Mouse (Mus musculus) frontal cortex, postnatal 36 days (tissue): Measurements from ENCODE around the gene Aldh1a2.

Experiments used
- DNase-seq, 2 experiments: peaks; one replicate each; pipeline ENCODE4 v3.0.0; 2022; ENCODE audit warnings: low spot score in 2 of 2

Gene Aldh1a2

DNA sequence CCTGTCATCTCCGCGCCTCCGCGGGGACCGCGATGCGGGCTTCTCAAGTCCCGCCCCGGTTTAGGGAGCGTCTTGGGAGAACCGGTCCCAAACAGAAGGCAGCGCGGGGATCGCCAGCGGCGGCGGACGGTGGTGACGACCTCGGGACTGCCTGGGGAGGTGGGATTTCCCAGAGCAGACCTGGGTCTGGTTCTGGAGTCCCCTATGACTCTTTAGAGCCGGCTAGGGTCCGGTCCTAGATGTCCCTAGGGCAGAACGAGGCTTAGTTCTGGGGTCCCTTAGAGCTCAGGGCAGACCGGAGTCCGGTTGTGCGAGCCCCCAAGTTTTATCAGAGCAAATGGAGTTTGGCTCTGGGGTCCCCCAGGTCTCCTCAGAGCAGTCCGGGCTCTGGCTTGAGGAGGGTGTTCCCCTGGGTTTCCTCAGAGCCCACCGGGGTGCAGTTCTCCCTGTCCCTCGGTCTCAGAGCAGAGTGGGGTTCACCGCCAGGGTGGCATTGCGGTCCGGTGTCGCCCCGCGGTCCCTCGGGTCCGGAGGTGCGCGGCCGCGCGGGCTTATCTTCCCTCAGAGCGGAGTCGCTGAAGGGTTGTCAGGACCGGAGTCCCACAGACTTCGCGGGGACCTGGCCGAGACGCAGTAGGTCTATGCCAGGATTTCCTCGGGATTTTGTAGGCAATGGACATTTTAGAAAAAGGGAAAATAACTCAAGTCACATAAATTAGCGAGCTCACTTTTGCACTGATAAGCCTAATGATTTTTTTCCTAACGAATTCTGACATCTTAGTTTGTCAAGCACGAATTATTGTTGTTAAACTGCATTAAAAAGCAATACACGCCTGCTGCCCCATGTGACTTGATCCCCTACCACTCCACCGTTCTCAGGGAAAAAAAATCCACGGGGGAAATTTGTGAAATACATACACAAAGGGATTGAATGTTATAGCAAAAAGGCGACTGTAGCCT is 727 bp downstream of the Aldh1a2 start:
- no peak for DNase-seq

DNA sequence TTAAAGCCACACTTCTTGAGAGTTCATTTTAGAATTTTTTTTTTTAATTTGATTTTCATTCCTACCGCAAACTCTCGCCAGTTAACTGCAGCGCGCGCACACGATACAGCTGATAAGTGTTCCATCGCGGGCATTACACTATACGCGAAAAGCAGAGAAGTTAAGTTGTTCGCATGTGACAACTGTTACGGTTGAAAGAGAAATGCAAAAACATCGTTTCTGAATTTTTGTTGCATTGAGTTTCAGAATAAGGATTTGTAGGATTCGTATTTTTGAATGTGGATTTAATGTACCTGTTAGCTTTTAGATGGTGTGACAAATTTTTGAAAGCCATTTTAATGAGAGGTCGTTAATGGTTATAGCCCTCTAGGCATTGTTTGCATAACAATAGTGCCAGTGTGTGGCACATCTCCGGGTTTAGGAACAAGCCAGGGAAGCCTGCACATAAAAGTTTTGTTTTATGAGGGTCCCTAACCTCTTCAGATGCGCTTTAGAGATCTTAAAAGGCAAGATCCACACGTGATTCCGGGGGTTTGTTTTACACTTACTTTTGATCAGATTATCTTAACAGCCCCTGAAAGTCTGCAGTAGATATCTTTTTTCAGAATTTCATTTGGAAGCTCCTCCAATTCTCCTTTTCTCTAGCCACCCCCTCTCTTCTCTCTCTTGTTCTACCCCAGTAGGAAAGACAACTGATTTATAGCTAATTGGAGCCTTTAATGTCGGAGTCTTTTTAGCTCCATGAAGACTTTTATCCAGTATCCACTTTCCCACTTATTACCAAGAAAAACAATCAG is 1.6 kb downstream of the Aldh1a2 start:
- no peak for DNase-seq

DNA sequence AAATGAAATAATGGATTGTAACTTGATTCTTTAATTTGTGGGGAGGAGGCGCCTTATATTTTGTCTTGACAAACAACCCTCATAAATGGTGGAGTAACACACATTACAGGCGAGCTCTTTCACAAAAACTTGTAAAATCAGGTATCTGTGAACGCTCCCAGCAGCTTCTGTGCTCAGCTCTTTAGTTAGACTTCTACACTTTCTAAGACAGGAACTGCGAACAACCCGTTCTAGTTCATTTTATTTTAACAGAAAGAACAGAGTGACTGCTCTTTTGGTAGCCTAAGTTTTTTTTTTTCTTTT is 2.2 kb downstream of the Aldh1a2 start:
- no peak for DNase-seq

DNA sequence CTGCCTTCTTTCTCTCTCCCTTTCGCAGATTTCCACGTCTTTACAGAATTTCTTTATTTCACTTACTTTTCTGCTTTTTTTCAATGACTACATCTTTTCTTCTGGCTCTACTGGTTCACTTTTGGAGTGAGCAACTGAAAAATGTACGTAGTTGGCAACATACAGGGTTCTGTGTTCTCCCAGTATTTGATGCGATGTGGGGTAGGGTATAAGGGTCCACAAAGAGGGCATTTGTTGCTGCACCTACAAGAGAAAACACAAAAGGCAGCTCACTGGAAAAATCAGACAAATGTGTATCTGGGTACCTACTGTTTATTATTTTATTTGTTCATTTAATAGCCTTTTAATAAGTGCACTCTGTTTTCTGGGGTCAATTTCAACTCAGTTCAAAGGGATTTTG is 3.6 kb downstream of the Aldh1a2 start:
- DNase-seq = no peak

DNA sequence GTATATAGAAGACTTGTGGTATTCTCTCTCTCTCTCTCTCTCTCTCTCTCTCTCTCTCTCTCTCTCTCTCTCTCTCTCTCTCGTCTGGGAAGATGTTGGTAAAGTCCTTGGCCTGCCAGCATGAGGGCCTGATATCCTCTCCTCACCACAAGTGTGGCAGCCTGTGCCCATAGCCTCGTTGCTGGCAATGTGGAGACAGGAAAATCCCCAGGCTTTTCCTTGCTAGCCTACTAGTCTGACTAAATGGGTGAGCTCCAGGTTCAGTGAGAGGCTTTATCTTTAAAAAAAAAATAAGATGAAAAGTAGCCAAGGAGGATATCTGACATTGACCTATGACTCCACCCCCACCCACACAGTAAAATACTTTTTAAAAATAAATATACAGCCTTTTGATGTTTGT is 4.8 kb downstream of the Aldh1a2 start:
- no peak for DNase-seq

DNA sequence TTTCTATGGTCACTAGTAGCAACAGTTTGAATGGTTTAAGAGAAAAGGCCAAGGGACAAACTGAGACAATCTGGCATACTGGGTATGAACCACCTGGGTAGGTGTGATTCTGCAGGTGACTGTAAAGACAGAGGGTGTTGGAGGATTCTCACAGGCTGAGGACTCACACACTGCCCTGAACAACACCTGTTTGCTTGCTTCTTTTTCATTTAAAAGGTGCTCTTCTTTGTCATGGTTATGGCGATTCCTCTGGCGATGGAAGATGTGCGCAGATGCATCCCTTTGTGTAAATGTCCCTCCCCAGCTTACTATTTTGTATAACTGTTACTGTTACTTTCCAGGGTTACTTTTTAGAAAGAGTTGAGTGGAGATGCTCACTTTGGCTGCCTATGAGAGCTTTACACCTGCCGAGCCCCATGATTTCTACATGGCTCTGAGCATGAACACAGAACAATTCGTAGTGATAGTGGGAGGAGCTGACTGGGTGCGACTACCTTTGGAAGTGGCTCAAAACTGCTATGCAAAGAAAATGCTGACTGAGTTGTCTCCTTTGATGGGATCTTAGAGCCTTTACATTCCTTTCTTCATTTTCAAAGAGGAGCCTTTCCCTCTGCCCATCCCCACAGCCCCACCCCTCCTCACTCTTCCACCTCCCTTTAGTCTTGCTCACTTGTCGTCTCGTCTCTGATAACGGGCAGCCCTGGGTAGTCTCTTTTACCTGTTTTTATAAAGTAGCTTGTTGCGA is 11.8 kb downstream of the Aldh1a2 start:
- DNase-seq = no peak

DNA sequence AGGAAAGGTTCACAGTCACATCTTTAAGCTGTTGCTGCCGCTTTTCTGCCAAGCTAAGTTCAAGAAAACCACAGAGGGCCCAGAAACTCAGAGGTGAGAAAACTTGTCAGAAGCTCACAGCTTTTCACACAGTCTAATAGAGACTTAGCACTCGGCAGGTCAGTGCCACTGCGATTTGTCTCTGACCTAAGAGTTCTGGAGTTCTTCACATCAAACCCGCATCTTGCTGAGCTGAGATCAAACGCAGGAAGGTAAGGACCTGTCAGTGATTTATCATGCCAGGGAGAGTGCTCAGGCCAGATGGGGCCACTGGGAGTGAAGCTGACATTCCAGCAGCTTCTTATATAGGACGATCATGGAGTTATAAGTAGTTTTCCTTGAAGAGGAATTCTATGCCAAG is 14.4 kb downstream of the Aldh1a2 start:
- DNase-seq = no peak

DNA sequence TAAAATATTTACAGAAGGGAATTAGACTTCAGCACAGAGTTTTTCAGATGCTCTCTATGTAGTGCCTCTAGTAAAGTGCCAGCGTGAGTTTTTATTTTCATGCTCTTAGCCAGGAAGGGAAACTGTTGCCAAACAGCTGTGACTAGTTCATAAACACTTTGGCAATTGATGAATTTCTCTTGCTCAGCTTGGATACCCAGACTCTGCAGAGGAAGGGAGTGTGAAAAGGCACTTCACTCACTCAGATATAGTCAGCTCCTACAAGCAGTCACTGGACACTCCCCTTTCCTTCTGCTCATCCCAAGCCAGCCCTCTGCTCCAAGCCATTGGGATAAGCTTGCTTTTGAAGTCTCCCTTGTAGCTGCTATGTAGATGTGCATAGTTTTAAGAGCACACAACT is 21.0 kb downstream of the Aldh1a2 start:
- no peak for DNase-seq

DNA sequence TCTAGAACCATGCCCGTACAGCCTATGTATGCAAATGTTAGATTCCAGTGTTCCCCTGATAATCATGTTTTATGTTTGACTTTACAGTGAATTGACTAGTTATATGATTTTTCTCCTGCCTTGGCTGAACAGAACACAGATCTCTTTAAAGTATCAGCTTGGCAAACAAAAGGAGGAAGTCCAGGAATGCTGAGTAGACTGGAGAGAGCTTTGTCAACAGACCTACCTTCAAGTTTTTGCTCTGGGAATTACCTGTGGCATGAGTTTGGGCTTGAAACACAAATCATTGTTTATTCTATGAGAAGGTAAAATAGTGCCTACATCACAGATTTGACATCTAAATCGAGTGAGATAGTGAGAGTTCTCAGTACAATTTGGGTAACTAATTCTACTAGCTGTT is 24.3 kb downstream of the Aldh1a2 start:
- no peak for DNase-seq

DNA sequence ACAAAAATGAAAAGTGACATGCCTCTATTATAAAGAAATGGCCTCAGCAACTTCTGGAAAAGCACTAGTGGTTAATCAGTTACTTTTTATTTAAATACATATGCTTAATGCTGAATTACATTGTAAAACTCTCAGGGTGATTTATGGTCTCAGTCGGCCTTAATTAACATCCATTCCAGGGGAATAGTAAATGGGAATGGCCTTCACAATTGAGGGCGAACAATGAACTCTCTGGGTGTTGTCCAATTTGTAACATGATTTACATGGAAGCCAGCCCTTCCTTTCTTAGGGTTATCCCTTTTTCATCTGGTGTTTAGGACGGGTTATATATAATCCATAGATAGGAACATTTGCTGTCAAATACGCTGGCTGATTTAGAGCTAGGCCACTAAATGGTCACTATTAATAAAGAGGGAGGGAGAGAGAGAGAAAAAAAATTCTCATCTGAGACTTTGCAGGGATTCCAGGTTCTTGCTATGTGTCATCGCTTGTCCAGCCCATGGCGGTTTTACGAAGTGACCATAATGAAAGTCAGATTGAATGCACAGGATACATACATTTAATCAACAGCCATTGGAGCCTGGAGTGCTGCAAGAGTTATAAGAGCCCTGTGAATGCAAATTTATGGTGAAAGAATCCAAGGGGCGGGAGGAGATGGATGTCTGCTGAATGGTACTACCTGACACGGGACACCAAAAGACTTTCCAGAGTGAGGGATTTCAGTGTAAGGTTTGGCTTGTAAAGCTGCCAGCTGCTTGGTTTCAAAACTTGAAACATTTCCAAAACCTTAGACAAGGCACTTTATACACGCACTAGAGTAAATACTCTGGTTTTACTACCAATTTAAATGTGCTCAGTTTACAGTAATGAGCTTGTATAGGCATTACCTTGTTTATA is 26.2 kb downstream of the Aldh1a2 start:
- DNase-seq = no peak

DNA sequence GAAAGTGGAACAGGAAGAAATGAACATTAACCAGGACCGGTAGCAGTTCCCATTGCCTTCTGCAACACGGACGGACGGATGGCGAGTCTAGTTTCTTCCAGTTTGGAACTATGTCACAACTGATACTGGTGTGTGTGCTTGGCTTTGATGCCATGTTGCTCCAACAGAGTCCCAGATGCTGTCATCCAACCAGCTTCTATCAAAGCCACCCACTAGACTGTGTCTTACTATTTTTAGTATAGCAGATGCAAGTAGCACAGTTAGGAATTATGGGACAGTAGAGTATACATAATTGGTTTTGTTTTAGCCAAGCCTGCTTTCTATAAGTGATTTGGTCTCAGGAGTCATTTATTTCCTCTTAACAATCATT is 26.8 kb downstream of the Aldh1a2 start:
- DNase-seq = no peak

DNA sequence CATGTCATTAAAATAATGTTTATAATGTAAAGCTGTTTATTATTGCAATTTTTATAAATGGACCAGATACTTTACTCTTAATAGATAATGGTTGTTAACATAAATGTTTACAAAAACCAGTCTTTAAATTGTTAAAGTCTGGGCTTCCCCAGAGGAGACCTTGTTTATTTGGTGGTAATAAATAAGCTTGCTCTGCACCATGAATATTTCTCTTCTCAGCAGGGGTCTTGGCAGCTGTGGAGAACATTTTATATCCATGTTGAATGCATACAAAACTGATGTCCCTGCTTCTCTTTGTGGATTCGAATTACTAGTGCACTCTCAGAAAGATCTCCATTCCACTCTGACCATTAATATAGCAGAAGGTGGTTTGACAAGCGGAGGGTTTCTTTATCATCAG is 38.8 kb downstream of the Aldh1a2 start:
- no peak for DNase-seq

DNA sequence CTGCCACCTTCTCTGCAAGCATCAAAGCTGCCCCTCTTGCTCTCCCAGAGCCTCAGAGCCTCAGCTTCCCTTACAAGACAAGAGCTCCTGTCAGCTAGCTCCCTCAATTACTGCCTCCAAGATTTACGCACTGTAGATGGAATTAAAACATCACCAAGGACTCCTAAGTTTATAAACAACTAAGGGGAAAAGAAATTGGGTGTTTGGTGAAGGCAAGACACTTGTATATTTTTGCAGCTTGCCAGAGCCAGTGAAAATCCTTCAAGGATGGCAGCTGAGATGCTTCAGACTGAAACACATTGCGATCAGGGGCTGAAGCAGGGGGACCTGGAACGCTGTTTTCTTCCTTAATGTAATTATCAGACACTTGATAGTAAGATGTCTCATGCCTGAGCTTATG is 47.1 kb downstream of the Aldh1a2 start:
- DNase-seq = no peak

DNA sequence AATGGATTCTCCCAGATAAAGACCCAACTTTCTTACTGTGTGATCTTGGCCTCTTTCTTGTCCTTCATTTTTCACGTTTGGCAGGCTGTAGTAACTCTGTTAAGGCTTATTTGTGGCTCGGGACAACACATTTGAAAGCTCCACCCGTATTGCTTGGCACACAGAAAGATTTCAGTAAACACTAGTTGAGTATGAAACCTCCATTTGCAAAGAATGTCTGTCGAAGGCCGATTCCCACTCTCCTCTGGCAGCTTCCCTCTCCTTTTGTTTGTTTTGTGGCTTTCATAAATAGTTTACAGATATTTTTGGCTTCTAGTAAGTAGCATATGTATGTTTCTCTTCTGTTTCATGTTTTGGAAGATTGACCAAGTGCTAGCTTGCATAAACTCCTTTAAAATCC is 54.1 kb downstream of the Aldh1a2 start:
- no peak for DNase-seq

DNA sequence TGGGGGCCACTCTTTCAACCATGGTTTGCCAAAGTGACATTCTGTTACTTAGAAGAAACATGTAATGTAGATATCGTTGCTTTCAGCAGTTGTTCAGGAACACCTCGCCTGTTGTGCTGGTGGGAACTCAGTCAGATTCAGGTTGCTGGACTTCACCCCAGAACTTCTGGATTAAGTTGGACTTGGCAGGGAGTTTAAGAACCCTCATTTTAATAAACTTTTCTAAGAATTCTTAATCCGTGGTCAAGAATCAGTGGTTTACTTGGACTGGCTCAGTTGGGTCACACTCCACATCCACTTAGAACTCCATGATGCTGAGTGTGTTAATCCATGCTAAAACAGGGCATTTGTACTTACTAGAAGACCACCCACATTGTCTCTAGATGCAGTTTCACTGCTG is 54.6 kb downstream of the Aldh1a2 start:
- DNase-seq = no peak

DNA sequence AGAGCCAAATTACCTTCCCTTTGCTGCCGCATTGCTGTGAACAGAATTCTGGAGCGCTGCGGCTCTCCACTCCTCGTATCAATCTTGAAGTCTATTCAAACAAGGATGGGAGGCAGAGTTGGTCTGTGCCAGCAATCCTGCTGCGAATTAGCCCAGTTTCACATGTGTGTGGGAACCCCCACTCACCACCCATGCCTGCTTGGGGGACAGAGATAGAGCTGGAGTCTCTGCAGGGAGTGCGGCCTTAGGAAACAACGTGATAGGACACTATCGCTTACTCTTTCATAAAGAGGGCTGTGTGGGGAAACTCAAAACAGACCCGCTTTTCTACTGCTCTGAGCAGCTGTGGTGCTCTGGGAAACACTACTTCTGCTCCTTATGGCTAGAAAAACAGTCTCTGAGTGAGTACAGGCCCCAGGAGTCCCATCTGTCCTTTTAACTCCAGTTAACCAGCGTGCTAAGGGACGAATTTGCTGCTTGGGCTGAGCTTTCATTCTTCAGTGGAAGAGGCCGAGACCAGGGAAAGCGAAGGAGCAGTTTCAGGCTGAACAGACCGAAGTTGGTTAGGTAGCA is 60.6 kb downstream of the Aldh1a2 start:
- DNase-seq = peak in 1 of 2 experiments; percentile 7

DNA sequence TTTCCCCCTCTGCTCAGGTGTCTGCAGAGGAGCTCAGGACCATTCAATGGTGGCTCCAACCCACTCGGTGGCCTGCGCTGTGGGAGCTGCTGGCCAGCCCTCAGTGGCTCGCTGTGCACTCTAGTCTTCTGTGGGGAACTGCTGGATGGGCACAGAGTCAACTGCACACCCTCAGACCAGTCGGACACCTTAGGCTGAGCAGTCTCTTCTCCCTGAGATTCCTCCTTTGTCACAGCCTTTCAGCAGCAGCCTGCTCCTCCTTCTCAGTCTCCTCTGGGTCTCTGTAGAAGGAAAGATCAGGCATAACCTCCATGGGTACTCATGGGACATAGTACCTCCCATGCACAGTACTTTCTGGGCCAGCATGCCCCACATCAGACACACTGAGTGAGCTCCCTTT is 63.2 kb downstream of the Aldh1a2 start:
- DNase-seq = no peak

DNA sequence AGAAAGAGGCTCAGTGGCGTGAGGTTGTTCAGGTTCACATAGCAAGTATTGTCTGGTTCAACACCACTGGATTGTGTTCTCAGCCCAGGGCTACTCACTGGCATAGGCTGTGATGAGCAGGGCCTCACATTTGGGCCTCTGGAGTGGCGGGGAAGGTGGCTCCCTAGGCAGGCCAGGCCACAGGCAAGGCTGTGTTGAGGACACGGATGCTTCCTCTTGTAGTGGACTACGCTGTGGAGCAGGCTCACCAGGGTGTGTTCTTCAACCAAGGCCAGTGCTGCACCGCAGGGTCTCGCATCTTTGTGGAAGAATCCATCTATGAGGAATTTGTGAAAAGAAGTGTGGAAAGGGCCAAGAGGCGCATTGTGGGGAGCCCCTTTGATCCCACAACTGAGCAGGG is 67.6 kb downstream of the Aldh1a2 start:
- no peak for DNase-seq

DNA sequence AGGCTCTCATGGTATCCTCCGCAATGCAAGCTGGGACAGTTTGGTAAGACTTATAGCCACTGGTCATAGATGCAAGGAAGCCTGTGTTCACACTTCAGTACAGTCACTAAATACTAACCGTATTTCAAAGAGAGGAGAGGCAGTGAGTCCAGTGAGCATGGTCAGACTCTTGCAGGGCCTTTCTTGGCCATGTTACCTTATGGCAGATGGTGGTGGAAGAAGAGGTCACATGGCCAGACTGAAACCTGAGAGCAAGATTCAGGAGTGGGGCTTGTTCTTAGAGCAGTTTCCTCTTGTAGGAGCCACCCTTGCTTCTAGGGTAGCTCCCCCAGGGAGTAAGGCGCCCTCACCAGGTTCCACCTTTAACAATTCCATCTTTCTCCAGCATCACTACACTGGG is 69.6 kb downstream of the Aldh1a2 start:
- DNase-seq = no peak

DNA sequence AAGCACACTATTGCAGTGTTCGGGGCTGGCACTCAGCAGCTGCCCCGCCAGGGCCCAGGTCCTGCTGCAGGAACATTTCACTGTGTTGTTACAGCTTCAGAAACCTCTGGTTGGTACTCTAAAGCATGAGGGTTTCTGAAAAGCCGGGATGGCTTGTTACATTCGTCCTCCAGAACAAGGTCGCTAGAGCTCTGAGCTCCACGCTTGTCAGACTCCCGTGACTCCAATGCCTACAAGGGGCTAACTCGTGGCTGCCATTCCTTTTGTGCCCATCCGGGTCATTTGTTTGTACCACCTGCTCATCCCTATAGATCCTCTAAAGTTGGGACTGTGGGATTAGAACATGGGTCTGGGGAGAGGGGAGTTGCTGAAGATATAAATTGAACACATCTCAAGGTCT is 70.8 kb downstream of the Aldh1a2 start:
- no peak for DNase-seq

DNA sequence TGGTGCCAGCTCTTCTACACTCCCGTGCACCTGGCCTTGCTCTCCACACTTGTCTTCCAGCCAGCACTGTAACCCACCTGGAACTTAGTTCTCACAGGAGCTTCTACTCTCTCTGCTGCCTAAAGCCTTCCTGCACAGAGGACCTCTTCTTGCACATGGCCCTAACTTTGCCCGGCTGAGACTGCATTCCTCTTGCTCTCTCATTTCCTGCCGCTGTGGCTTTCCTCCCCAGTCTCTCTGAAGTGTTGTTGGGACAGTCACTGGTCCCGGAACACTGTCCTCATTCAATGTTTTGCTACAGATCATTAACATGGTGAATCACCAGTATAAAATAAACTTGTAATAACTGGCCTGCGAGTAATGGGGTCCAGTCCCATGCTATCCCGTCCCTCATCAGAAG is 73.1 kb downstream of the Aldh1a2 start:
- DNase-seq = no peak
